Mouse (Mus musculus) cerebellum, adult 9-11 months (tissue): ENCODE measurements around the gene Olfr790.

ENCODE experiments used
- DNase-seq: peaks from one replicate; pipeline ENCODE4 v3.0.0; 2022

The Olfr790 gene

DNA sequence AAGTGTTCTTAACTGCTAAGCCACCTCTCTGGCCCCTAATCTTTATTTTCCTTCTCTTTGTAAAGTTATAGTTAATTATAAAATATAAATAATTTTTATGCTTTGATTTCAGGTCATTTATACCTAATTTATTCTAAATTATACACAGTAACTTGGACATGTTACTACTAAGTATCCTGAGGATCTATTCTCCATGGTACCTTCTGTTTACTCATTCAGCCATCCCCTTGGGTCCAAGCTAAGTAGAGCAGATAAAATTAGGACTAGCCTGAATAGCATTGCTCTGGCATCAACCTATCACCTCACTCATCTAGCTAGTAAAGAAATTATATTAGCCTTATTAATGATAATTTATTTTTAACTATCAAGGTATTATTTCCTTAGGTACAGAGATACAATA, at the start of gene Olfr790:
TSS of gene Olfr790 (plus strand) at position 301 of the 400 bp plus-strand sequence.
- DNase-seq: no peak

- DNase-seq: no peak
Observed at GRCm38 (mm10) chr10:129461562-129461961, 36.7 kb upstream of the Olfr790 start, which contains the start of gene Olfr787. Gene Olfr787, plus strand, starts transcription at chr10:129461862.

DNA sequence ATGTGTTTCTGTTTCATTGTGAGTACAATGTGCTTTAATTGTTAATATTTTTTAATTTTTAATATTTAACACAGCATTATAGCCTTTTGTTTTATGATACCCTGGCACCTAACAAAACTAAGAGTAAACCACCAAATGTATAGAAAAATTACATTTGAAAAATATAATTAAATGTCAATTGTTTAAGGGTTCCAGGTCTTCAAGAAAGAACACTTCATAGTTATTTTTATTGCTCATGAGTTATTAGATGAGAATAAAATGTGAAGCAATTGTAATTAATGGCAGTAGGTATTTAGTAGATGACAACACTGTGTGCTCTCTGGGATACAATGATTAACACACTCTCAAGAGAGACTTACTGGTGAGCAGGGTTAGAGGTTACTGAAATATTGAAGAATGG, 27.6 kb upstream of the Olfr790 start, which contains the start of gene Olfr788:
TSS of gene Olfr788 (plus strand) at position 301 of the 400 bp plus-strand sequence.
- DNase-seq: no peak

DNA sequence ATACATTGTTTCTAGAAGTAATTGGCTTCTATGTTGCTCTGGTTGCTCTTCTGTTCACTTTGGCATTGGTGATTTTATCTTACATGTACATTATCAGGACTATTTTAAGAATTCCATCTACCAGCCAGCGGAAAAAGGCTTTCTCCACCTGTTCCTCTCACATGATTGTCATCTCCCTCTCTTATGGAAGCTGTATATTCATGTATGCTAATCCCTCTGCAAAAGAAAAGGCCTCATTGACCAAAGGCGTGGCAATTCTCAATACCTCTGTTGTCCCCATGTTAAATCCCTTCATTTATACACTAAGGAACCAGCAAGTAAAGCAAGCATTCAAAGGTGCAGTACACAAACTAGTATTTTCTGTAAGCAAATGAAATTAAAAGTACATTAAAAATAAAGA, 25.0 kb upstream of the Olfr790 start:
- DNase-seq: no peak

DNA sequence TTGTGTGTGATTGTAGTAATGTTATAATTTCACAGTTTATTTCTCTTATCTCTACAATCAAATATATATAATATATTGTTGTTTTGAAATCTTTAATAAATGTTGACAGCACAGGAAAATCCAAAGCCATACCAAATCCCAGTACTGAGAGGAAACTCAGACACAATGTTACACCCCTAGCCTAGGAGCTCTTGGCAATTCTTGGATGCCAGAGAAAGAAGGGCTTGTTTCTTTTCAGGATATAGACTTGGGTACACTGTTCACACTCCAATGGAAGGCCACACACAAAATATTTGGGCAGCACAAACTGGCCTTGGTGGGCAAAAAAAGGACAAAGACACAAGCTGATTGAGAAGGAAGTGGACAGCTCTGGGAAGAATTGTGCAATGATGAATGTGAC, 24.6 kb upstream of the Olfr790 start:
- DNase-seq: no peak

DNA sequence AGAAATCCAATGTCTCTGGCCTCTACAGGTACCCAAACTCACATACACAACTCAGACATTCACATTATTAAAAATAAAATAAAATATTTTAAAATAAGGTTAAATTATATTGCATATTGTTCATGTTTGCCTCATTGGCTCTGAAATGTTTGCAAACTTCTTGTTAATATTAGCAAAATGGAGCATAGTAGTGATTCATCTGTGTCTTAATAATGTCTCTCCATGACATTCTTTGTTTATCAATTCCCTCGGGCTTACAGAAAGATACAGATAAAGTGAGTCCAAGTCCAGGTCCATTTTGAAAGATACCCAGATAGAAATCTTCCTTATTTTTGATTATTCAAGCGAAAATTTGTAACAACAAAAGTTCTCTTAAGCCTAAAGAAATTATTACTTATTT, 13.8 kb upstream of the Olfr790 start, which contains the start of gene Olfr789:
TSS of gene Olfr789 (plus strand) at position 301 of the 400 bp plus-strand sequence.
- DNase-seq: no peak

GRCm38 (mm10) chr10:129490101-129490500, 8.2 kb upstream of the Olfr790 start:
- DNase-seq: no peak

GRCm38 (mm10) chr10:129521492-129521891, 23.2 kb downstream of the Olfr790 start, which contains the start of gene Olfr791:
Gene Olfr791, plus strand, starts transcription at chr10:129521792.
- DNase-seq: no peak

DNA sequence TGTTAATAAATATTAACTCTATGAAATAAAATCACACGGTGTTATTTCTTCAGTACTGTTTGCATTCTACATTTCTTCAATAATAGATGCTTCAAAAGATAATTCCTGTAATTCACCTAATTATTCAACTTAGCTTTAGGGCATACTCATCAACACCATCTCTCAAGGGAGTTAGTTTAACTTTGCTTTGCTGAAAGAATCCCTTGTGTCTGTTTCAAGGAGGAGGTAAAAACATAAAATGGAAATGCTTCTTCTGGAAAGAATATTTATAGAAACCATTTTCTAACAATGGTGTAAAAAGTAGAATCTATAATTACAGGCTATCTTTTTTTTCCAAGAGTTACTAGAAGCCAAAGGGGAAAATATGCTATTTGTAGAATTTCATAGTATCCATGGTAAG, 40.6 kb downstream of the Olfr790 start, which contains the start of gene Olfr792:
TSS of gene Olfr792 (plus strand) at position 301 of the 400 bp plus-strand sequence.
- DNase-seq: no peak

- no peak for DNase-seq
Observed at GRCm38 (mm10) chr10:129549354-129549753, 51.1 kb downstream of the Olfr790 start.
